ENCODE assay signal across 10 mouse cellular contexts in genomic region chr5:21544821-21545220, GRCm38 (mm10). TPM values are rescaled to one million over a fixed set of nuclear protein-coding genes. Genes with fewer than 3 reads are reported as not detected.
A peak's percentile ranks its signal among the peaks of the same experiment; 100 is the strongest.
DNase-seq lines count a peak whose midpoint lies in the region; ATAC-seq lines count a peak whose summit lies in the region.
"Had no signal": no experiment of that assay in that cellular context is flagged by ENCODE, and none has a peak within 500 bp of the region (broad histone marks: within the 10 kb centered on the region; RNA-seq: fewer than 3 reads in every experiment).

No protein-coding gene starts in this region.

- H3K36me3 ChIP-seq in kidney, embryonic 15.5 days = peaks cover 2% of the 10 kb centered on the region; the same call in 1 of the 2 replicates
- no peaks in the 10 kb centered on the region for H3K36me3 ChIP-seq in embryonic facial prominence, embryonic 10.5 days (replicated peaks)
- H3K36me3 ChIP-seq in limb, embryonic 11.5 days (ENCODE audit: control insufficient read depth, insufficient read depth, low read length) = no peaks in the 10 kb centered on the region
- no peaks in the 10 kb centered on the region for H3K36me3 ChIP-seq in forebrain, embryonic 11.5 days (ENCODE audit: control insufficient read depth, insufficient read depth, low read length)
- H3K36me3 ChIP-seq: liver, embryonic 13.5 days had no signal

- peak overlapping the region; percentile 56 for H3K4me2 ChIP-seq in kidney, embryonic 15.5 days
- peak overlapping the region; percentile 43; the same call in 1 of the 2 replicates for H3K4me2 ChIP-seq in limb, embryonic 11.5 days (ENCODE audit: low read depth, severe bottlenecking)
- no peak overlapping the region for H3K4me2 ChIP-seq in forebrain, embryonic 11.5 days (ENCODE audit: low read depth, low read length, severe bottlenecking)
- H3K4me2 ChIP-seq: liver, embryonic 13.5 days had no signal

- DNase-seq in kidney, adult 8-10 months = no peak
- no peak for DNase-seq in embryonic facial prominence, embryonic 10.5 days (ENCODE audit: low spot score)
- DNase-seq in heart, adult 8-10 months (ENCODE audit: low spot score) = peak; percentile 53
- DNase-seq in limb, embryonic 11.5 days (ENCODE audit: low spot score) = no peak
- DNase-seq in forebrain, embryonic 11.5 days (ENCODE audit: low spot score) = no peak
- no peak for DNase-seq in frontal cortex, postnatal 36 days (ENCODE audit: low spot score in 2 of 2)
- no peak for DNase-seq in T-cell, adult 2 months (ENCODE audit: low spot score)
- DNase-seq: liver, embryonic 13.5 days; right cerebral cortex, postnatal 14 days had no signal

- 56% methylated on average over 3 of the region's 3 CpGs for WGBS in kidney, embryonic 15.5 days
- 49% methylated on average over 3 of the region's 3 CpGs for WGBS in embryonic facial prominence, embryonic 10.5 days
- 32% methylated on average over 3 of the region's 3 CpGs for WGBS in limb, embryonic 11.5 days
- WGBS in forebrain, embryonic 11.5 days = 69% methylated on average over 3 of the region's 3 CpGs

- H3K27me3 ChIP-seq in kidney, embryonic 15.5 days = no peaks in the 10 kb centered on the region
- H3K27me3 ChIP-seq in embryonic facial prominence, embryonic 10.5 days (replicated peaks; ENCODE audit: low read depth, poor library complexity, severe bottlenecking) = no peaks in the 10 kb centered on the region
- no peaks in the 10 kb centered on the region for H3K27me3 ChIP-seq in limb, embryonic 11.5 days (ENCODE audit: control insufficient read depth, insufficient read depth, low read length)
- H3K27me3 ChIP-seq in forebrain, embryonic 11.5 days (ENCODE audit: control insufficient read depth, insufficient read depth, low read length) = no peaks in the 10 kb centered on the region
- H3K27me3 ChIP-seq: liver, embryonic 13.5 days had no signal

- H3K4me1 ChIP-seq in kidney, embryonic 15.5 days = peaks cover 6% of the 10 kb centered on the region
- H3K4me1 ChIP-seq in embryonic facial prominence, embryonic 10.5 days = peaks cover 36% of the 10 kb centered on the region
- peaks cover 7% of the 10 kb centered on the region for H3K4me1 ChIP-seq in limb, embryonic 11.5 days (ENCODE audit: control insufficient read depth, insufficient read depth, low read length)
- H3K4me1 ChIP-seq in forebrain, embryonic 11.5 days (replicated peaks; ENCODE audit: control insufficient read depth, insufficient read depth, low read length) = no peaks in the 10 kb centered on the region
- H3K4me1 ChIP-seq: liver, embryonic 13.5 days had no signal

- H3K4me3 ChIP-seq in kidney, embryonic 15.5 days (replicated peaks) = peak overlapping the region; percentile 45
- H3K4me3 ChIP-seq in embryonic facial prominence, embryonic 10.5 days = peak overlapping the region; percentile 49; the same call in 1 of the 2 replicates
- H3K4me3 ChIP-seq in limb, embryonic 11.5 days (ENCODE audit: low read depth, low read length) = peak overlapping the region; percentile 9; the same call in 1 of the 2 replicates
- no peak overlapping the region for H3K4me3 ChIP-seq in forebrain, embryonic 11.5 days (ENCODE audit: low read depth, low read length)
- H3K4me3 ChIP-seq: liver, embryonic 13.5 days had no signal

- H3K9ac ChIP-seq in kidney, embryonic 15.5 days = 0 out of 2 replicates have a peak overlapping the region, but pooled peaks have one; percentile 45
- no peak overlapping the region for H3K9ac ChIP-seq in limb, embryonic 11.5 days (ENCODE audit: low read length)
- no peak overlapping the region for H3K9ac ChIP-seq in forebrain, embryonic 11.5 days (ENCODE audit: low read length)
- H3K9ac ChIP-seq: liver, embryonic 13.5 days had no signal

- no peak for ATAC-seq in kidney, embryonic 15.5 days (replicated peaks; ENCODE audit: low FRiP score)
- no peak for ATAC-seq in limb, embryonic 11.5 days (ENCODE audit: insufficient number of reproducible peaks, low FRiP score, low TSS enrichment, low read depth)
- no peak for ATAC-seq in forebrain, embryonic 11.5 days (replicated peaks; ENCODE audit: low FRiP score)

- H3K9me3 ChIP-seq in kidney, embryonic 15.5 days (replicated peaks) = no peaks in the 10 kb centered on the region
- peaks cover 4% of the 10 kb centered on the region; the same call in 1 of the 2 replicates for H3K9me3 ChIP-seq in embryonic facial prominence, embryonic 10.5 days
- no peaks in the 10 kb centered on the region for H3K9me3 ChIP-seq in limb, embryonic 11.5 days (ENCODE audit: control insufficient read depth, low read length)
- no peaks in the 10 kb centered on the region for H3K9me3 ChIP-seq in forebrain, embryonic 11.5 days (ENCODE audit: control insufficient read depth, low read length)
- H3K9me3 ChIP-seq: liver, embryonic 13.5 days had no signal

- peak overlapping the region; percentile 92 for H3K27ac ChIP-seq in kidney, embryonic 15.5 days
- no peak overlapping the region; the same call in 1 of the 2 replicates for H3K27ac ChIP-seq in embryonic facial prominence, embryonic 10.5 days (replicated peaks)
- H3K27ac ChIP-seq in limb, embryonic 11.5 days (replicated peaks; ENCODE audit: low read depth, low read length) = no peak overlapping the region
- no peak overlapping the region for H3K27ac ChIP-seq in forebrain, embryonic 11.5 days (ENCODE audit: low read depth, low read length)
- H3K27ac ChIP-seq: liver, embryonic 13.5 days had no signal

RNA-seq across cellular contexts. Expression of gene Lrrc17, which starts 1.5 kb away (rescaled TPM):
- 42.4 and 47.4 TPM in 2 replicates for polyA plus RNA-seq in kidney, embryonic 15.5 days (2015; fragmentation: Nextera tagmentation; extraction: Ambion mirVana)
- 12.9 and 15.9 TPM in 2 replicates for polyA plus RNA-seq in embryonic facial prominence, embryonic 10.5 days (2016; fragmentation: Nextera tagmentation; extraction: Ambion mirVana)
- total RNA-seq in heart, adult 8-10 months (2022) = 1 to 10 TPM; 1.5 to 3.2 (median 2.2) TPM
- 32.4 and 34.3 TPM in 2 replicates for polyA plus RNA-seq in limb, embryonic 11.5 days (2014; fragmentation: Nextera tagmentation; extraction: Ambion mirVana)
- polyA plus RNA-seq in forebrain, embryonic 11.5 days (2014; fragmentation: Nextera tagmentation; extraction: Ambion mirVana) = 15.3 and 17.6 TPM in 2 replicates
